Mouse (Mus musculus) liver, adult 2 months (tissue): ENCODE data around the gene Chmp2a. TPM values are rescaled to one million over a fixed set of nuclear protein-coding genes. Genes with fewer than 3 reads are reported as not detected.

Experiments used
- DNase-seq: peaks from one replicate; pipeline ENCODE4 v3.0.0-alpha.2; 2011; ENCODE audit warnings: low read depth, low spot score; ENCODE audit errors: extremely low read depth
- H3K27ac ChIP-seq: fragments of 200-500 bp; replicated peaks from 2 replicates; pipeline ENCODE4 v1.5.1; 2012; ENCODE audit warnings: low read depth, mild to moderate bottlenecking, control low read depth, inconsistent platforms, low read length; ENCODE audit not compliant: insufficient read depth
- H3K27me3 ChIP-seq: fragments of 200-500 bp; 2 replicates; pipeline ENCODE4 v1.6.1; 2012; ENCODE audit warnings: mild to moderate bottlenecking, moderate library complexity, low read length, inconsistent platforms; ENCODE audit not compliant: control insufficient read depth, insufficient read depth
- H3K36me3 ChIP-seq: fragments of 200-500 bp; 2 replicates; pipeline ENCODE4 v1.6.1; 2012; ENCODE audit warnings: low read length, inconsistent platforms; ENCODE audit not compliant: control insufficient read depth, insufficient read depth
- H3K4me1 ChIP-seq: fragments of 200-500 bp; 2 replicates; pipeline ENCODE4 v1.6.1; 2011; ENCODE audit warnings: low read length; ENCODE audit not compliant: control insufficient read depth, insufficient read depth
- H3K4me3 ChIP-seq: fragments of 200-500 bp; 2 replicates; pipeline ENCODE4 v1.5.1; 2011; ENCODE audit warnings: low read depth, mild to moderate bottlenecking, control low read depth, low read length, moderate library complexity; ENCODE audit not compliant: insufficient read depth
- H3K79me2 ChIP-seq: fragments of 200-500 bp; 2 replicates; pipeline ENCODE4 v1.6.1; 2012; ENCODE audit warnings: inconsistent platforms, mild to moderate bottlenecking, low read length, moderate library complexity; ENCODE audit not compliant: control insufficient read depth, insufficient read depth
- H3K9ac ChIP-seq: fragments of 200-500 bp; 2 replicates; pipeline ENCODE4 v1.6.1; 2012; ENCODE audit warnings: low read depth, mild to moderate bottlenecking, control low read depth, inconsistent platforms, low read length
- CTCF ChIP-seq: fragments of 200-500 bp; IDR thresholded peaks from 2 replicates; pipeline ENCODE4 v1.5.1; 2011; ENCODE audit warnings: low read depth, low read length, control low read depth
- POLR2A ChIP-seq: fragments of 200-500 bp; IDR thresholded peaks from 2 replicates; pipeline ENCODE4 v1.6.1; 2011; ENCODE audit warnings: low read length, control low read depth; ENCODE audit not compliant: insufficient read depth; ENCODE audit errors: extremely low read depth
- WGBS: fragments of 180-500 bp; shearing (Covaris S2); methylation state at CpG from one replicate; pipeline ENCODE4 v1.1.7; 2018; 5-methylcytosine and 5-hydroxymethylcytosine counted together
- polyA plus RNA-seq: library from polyadenylated mRNA; depleted of rRNA; stranded (reverse); fragments of >200 nt; gene quantifications from 2 replicates; pipeline ENCODE4 v1.2.3, GENCODE M21; 2012
- total RNA-seq: library from RNA; depleted of rRNA; stranded (reverse); fragments of >200 nt; gene quantifications from 2 replicates; pipeline ENCODE4 v1.2.3, GENCODE M21; 2014

The Chmp2a gene
- total and polyA plus RNA-seq, 2 experiments: 62.8 to 149 TPM

GRCm38 (mm10) chr7:13043445-13044253, 9.0 kb upstream of the Chmp2a start:
- no peak for DNase-seq
- TF ChIP-seq POLR2A (0 out of 2 replicates have a peak, but pooled peaks have one; percentile 7), CTCF (no peak)
- Histone ChIP-seq H3K79me2 (no peaks in the 10 kb centered on the region), H3K27ac (no peak overlapping the region), H3K4me1 (peaks cover 21% of the 10 kb centered on the region), H3K9ac (peak overlapping the region; percentile 49), H3K4me3 (peak overlapping the region; percentile 38; the same call in 1 of the 2 replicates), H3K36me3 (no peaks in the 10 kb centered on the region), H3K27me3 (peaks cover 7% of the 10 kb centered on the region)
- 10% methylated on average over 88 of the region's 88 CpGs for WGBS

DNA sequence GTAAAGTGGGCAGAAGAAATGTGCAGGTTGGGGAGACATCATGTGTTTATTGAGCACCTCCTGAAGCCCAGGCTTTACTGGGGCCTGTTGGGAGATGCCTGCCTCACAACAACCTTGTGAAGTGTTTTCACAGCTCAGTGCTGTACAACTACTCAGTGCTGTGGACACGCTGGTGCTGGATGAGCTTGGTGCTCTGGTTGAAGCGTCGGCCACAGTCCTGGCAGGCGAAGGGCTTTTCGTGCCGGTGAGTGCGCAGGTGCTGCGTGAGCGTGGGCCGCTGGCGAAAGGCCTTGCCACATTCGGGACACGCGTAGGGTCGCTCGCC, 8.5 kb upstream of the Chmp2a start:
- H3K9ac ChIP-seq: no peak overlapping the region
- 69% methylated on average over 16 of the region's 16 CpGs for WGBS
- H3K4me3 ChIP-seq: no peak overlapping the region
- H3K27me3 ChIP-seq: peaks cover 7% of the 10 kb centered on the region
- no peaks in the 10 kb centered on the region for H3K79me2 ChIP-seq
- no peaks in the 10 kb centered on the region for H3K36me3 ChIP-seq
- TF ChIP-seq POLR2A (no peak), CTCF (no peak)
- H3K4me1 ChIP-seq: peaks cover 21% of the 10 kb centered on the region
- no peak overlapping the region for H3K27ac ChIP-seq
- DNase-seq: no peak

DNA sequence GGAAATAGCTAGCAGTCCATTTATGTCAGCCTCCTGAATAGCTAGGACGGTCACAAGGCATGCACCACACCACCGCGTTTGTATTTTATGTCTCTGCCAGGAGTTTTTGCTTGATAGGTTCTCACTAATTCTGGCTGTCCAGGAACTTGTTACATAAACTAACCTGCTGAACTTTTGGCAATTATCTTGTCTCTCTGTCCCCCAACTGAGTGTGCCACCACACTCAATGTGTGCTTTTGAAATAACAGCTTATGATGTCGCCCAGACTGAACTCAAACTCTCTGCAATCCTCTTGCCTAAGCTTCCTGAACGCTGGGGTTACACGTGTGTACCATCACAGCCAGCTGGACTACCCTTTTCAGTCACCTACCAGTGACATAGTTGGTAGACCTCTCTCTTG, 7.9 kb upstream of the Chmp2a start:
- TF ChIP-seq CTCF (no peak), POLR2A (no peak)
- Histone ChIP-seq H3K79me2 (0 out of 2 replicates have a peak, but pooled peaks cover under 1% of the 10 kb centered on the region), H3K4me1 (peaks cover 21% of the 10 kb centered on the region), H3K27ac (peak overlapping the region; percentile 36; the same call in 1 of the 2 replicates), H3K36me3 (no peaks in the 10 kb centered on the region), H3K9ac (no peak overlapping the region), H3K4me3 (no peak overlapping the region), H3K27me3 (peaks cover 7% of the 10 kb centered on the region)
- WGBS: 29% methylated on average over 6 of the region's 6 CpGs
- DNase-seq: peak; percentile 78

DNA sequence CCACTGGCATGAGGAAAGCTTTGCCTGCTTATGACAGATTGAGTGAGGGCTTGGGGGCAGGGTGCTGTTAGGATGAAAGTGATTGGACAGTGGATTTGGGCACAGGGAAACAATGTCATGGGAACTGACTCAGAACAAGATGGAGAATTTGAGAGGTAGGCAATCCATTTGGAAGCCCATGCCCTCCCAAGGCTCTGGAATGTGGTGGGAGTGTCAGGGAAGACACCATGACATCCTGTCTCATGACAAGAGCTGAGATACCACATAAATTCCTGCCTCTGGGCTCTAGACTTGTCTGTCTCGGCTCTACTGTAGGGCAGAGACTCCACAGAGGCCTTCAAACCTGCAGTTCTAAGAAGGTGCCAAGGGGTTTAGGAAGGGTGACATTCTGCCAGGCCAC, 6.6 kb upstream of the Chmp2a start:
- no peaks in the 10 kb centered on the region for H3K36me3 ChIP-seq
- DNase-seq: no peak
- H3K79me2 ChIP-seq: peaks cover 8% of the 10 kb centered on the region; the same call in 1 of the 2 replicates
- TF ChIP-seq POLR2A (no peak), CTCF (no peak)
- peaks cover 26% of the 10 kb centered on the region for H3K4me1 ChIP-seq
- H3K4me3 ChIP-seq: no peak overlapping the region
- H3K27ac ChIP-seq: no peak overlapping the region
- WGBS: 79% methylated on average over 1 of the region's 1 CpGs
- H3K9ac ChIP-seq: no peak overlapping the region
- H3K27me3 ChIP-seq: peaks cover 7% of the 10 kb centered on the region

DNA sequence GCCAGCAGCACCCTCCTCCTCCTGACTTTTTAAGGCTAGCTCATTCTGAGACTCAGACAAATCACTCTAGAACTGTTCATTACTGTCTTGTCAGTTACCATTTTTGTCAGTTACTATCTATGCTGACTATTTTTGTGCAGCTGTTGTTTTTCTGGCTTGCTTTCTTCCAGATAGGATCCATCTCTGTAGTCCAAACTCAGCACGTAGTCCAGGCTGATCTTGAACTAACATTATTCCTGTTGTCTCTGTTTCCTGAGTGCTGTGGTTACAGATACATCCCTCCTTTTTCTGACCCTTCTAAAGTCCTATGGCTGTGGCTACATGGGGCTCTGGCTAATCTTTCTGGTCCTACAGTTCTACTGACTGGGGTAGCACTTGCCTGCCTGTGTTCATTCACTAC, 4.6 kb upstream of the Chmp2a start:
- Histone ChIP-seq H3K79me2 (peaks cover 8% of the 10 kb centered on the region; the same call in 1 of the 2 replicates), H3K4me3 (no peak overlapping the region), H3K27ac (no peak overlapping the region), H3K4me1 (peaks cover 25% of the 10 kb centered on the region), H3K36me3 (peaks cover 3% of the 10 kb centered on the region; the same call in 1 of the 2 replicates), H3K27me3 (peaks cover 7% of the 10 kb centered on the region), H3K9ac (peak overlapping the region; percentile 97)
- TF ChIP-seq POLR2A (no peak), CTCF (no peak)
- WGBS: 73% methylated on average over 1 of the region's 1 CpGs
- no peak for DNase-seq
